Mouse (Mus musculus): ENCODE data around the gene Phgdh.
A peak's percentile ranks its signal among the peaks of the same experiment; 100 is the strongest.

The Phgdh gene

DNA sequence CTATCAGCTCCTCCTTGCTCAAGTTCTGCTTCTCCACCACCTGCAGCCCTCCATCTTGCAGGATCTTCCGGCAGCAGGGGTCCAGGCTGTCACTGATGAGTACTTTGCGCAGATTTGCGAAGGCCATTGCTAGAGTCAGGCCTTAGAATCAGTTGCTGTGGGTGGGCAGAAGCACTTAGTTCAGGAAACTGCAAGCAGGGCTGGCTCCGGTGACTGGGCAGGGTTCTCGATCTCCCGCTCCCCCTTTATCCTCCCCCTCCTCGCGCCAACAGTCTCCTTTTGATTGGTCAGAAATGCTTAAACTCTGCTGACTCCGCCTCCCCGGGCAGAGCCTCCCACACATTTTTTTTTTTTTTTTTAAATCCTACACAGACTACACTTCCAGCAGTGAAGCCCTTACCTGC lies at the start of gene Phgdh:
TSS of gene Phgdh (minus strand) at position 285 of the 404 bp plus-strand sequence.
- DNase-seq (ENCODE audit: low read depth): peak; percentile 97

DNA sequence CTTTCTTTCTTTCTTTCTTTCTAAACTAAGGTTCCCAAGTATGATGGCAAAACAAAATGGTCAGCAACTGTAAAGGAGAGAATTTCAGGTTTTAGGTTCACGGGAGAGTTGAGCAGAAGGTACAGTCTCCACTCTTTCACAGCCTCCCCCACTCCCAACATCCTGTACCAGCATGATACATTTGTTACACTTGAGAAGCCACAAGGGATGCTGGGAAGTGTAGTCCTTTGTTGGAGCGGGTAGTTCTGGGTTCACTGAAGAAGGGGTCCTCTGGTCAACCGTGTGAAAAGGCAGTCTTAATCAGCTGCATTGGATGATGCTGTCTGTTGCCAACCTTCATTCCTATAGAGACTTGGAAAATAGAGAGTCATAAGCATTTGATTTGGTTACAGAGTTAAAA lies 49.5 kb upstream of the Phgdh start:
- DNase-seq (ENCODE audit: low read depth): no peak

DNA sequence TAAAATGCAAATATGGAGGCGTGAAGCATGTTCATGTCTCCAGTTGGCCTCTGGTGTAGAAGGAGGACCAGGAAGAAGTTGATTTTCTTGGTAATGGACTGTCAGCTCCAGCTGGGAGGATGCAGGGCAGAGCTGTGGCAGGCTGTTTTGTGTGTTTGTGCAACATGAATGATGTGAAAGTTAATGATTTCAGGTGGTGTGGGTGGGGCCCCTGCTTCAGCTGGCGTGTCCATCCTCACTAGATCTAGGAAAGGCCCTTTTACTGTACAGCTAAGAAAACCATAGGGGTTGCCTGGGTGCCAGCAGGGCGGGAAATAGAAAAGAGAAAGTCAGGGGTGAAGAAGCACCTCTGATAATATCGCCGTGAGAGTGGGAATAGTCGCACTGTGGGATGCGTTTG lies 48.0 kb upstream of the Phgdh start:
- DNase-seq (ENCODE audit: low read depth): no peak

DNA sequence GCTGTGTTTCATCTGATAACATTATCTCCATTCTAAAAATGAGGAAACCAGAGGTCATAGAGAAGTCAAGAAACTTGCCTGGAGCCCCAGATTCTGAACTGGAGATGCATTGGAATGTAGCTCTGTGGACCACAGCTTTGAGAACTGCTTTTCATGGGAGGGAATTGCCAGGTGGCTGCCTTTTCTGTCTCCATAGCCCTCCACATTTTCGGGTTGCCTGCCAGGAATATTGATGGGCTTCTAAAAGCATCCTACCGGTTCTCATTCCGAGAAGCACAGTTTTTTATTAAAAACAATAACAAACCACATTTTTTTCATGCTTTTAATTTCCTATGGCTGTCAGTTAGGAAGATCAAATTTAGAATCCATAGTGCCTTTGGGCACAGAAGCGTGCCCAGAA lies 47.3 kb upstream of the Phgdh start:
- no peak for DNase-seq (ENCODE audit: low read depth)

DNA sequence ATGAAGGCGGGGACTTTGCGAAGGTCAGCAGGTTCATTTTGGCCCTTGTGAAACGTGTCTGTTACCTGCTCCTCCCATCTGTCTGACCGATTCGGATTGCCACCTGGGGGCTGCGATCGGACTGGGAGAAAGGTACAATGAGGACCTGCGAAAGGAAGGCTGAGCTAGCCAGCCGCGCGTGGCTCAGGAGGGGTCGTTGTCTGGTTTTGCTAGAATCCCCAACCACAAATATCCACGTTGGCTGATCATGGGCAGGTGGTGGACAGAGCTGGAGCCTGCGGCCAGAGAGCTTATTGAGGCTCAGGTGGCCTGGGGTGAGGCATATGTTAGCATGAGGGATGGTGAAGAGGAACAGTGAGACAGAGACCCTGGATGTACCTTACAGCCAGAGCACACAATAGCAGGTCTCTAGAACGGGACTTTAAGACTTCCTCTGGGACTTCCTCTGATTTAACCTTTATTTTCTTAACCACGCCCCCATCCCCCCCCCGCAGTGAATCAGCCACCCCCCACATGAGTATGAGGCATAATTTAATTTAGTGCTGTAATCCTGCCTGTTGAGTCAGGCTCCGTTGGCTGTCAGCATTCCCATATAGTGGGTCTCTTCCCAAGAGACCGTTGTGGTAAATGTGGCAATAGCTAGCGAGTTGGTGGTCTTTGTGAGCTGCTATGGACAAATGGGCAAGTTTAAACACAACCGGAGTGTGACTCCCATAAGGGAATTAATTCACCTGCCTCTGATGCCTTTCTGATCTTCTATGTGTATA lies 43.4 kb upstream of the Phgdh start:
- DNase-seq (ENCODE audit: low read depth): no peak

DNA sequence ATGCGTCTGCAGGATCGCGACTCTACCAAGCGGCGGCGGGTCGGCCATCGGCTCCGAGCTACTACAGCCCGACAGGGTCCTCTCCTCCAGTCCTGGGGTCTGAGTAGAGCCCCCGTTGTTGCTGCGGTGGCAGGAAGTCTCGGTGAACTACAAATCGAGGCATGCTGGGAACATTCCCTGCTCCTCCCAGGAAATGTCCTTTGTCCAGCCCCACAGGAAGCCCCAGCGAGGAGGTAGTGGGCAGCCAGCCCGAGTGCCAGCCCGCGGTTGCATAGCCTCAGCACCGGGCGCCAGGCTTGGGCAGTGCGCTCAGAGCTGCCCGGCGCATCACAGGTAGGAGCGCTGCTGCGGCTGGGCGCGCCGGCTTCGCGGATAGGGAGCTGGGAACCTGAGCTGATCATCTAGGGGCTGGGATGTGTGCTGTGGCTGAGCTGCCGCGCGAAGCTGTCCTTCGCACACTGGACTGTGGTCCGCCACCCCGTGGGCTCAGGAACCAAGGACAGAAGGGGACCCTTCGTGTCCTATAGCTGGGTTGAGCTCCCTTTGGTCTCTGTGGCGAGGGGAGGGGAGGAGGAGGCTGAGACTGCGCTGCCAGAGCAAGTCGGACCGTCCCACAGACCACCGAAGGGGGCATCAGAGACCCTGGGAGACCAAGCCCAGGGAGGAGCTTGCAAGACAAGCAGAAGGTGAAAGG lies 42.6 kb upstream of the Phgdh start, which contains the start of gene Zfp697:
TSS of gene Zfp697 (plus strand) at position 216 of the 694 bp plus-strand sequence.
- DNase-seq (ENCODE audit: low read depth): peak; percentile 34

DNA sequence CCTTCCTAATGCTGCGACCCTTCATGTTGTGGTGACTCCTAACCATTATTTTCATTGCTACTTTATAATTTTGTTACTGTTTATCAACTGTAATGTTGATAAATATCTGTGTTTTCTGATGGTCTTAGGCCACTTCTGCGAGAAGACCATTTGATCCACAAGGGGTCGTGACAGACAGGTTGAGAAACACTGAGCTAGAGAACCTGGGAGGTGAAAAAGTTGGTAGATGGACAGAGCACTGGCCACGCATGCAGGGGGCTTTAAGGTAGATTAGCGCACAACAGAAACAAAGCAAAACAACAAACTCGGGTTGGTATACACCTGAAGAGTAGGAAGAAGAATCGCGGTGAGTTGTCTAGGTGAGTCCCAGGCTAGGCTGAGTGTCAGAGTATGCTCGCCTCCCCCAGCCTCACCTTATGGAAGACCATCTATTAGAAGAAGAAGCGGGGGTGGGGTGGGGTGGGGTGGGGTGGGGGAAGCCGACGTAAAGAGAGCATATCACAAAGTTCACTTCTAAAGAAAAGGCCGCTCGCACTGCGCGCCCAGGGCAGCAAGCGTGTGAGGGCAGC lies 42.0 kb upstream of the Phgdh start:
- DNase-seq (ENCODE audit: low read depth): peak; percentile 45

DNA sequence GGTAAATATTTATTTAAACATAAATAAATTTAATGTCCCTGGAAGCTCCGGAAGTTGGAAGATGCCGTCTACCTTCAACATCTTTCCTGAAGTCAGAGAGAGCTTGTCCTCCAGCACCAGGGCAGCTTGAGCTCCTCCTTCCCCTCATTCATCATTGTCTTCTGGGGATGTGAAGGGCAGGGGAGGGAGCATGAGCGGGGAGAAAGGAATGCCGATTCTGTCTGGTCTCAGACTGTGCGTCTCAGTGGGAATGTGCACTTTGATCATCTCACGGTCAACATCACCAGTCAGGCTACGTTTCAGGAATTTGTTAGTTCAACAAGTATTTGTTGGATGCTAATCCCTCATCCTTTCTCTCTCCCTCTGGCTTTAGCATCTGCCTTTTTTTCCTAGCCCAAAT lies 39.4 kb upstream of the Phgdh start:
- no peak for DNase-seq (ENCODE audit: low read depth)

DNA sequence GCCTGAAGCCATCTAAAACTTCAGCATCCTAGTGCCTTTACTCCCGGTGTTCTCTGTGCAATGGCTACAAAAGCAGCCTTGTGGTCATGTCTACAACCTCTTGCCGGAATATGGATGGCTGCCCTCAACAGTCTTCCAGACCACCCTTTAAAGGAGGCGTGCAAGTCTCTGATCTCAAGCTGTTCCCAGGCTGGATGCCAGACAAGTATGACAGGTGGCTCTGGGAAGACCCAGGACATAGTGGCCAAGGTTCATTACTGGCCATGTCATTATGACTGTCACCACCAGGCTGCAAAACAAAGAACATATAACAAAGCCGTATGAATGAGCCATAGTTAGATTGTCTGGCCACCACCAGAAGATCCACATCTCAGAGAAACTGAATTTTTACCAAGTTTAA lies 38.5 kb upstream of the Phgdh start:
- no peak for DNase-seq (ENCODE audit: low read depth)

DNA sequence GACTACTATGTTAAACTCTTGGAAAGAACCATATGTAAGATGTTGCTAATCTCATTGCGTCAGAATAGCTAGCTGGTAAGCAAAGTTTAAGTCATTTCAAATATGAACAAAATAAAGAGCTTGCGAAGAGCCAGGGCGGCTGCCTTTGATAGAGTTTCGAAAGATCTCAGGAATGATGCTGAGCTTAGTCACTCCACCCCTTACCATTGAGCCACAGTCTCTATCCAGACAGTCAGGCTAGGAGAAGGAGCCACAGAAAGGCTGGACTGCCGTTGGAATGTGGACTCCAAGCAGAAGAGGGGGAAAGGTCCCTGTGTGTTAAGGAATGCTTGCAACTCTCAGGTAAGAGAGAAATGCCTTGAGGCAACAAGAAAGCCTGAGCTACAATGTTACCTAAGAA lies 35.2 kb upstream of the Phgdh start:
- no peak for DNase-seq (ENCODE audit: low read depth)

DNA sequence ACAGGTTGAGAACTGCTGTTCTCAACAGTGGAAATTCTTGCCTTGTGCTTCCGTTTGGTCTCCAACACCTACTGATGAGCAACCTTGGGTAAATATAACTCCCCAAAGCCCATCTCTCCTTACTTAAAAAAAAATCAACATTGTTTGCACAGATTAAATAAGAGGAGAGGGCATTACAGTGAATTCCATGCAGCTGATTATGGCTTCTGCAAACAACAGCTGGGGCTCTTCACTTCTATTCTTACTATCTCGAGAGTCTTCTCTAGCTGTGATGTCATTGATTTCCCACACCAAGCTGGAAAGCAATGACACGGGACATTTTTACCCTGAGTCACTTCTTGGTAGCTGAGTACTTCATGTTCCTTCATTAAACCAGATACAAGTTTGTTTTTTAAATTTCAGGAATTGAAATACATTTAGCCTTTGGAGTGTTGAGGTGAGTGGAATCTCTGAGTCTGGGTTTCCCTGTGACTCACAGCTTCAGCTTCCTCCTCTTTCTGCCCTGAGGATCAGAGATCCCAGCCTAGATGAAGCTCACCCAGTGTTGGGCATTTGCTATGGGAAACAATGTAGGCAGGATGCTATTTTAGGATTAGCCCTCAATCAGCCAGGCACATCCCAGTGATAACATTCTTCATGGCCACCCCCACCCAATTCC lies 34.4 kb upstream of the Phgdh start:
- DNase-seq (ENCODE audit: low read depth): no peak

DNA sequence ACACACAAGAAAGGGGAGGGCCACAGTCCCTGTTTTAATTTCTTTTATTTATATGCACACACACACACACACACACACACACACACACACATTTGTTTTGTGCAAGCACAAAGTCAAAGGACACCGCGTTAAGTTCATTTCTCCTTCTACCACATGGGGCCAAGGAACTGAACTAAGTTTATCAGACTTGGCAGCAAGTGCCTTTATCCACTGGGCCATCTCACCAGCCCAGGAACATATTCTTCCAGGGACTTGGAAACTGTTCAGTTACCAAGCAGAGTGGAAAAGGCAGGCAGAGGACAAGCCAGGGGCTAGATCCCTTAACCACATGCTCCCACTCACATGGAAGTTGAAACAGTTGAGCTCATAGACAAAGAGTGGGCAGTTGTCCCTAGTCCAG lies 29.0 kb upstream of the Phgdh start:
- DNase-seq (ENCODE audit: low read depth): no peak

DNA sequence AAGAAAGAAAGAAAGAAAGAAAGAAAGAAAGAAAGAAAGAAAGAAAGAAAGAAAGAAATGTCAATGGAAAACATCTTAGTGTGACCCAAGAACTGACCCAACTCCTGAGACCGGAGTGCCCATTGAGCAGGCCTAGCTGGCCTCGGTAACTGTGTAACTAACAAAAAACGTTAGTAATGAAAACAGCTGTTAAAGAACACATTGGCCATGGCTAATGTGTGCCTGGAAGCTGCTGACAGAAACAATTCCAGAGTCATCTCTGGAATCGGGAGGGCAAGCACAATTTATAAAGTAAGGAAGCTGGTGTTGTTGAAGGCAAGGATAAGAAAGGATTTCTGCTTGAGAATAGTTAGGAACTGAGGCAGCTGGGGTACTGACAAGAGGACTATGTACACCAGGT lies 28.5 kb upstream of the Phgdh start:
- no peak for DNase-seq (ENCODE audit: low read depth)

DNA sequence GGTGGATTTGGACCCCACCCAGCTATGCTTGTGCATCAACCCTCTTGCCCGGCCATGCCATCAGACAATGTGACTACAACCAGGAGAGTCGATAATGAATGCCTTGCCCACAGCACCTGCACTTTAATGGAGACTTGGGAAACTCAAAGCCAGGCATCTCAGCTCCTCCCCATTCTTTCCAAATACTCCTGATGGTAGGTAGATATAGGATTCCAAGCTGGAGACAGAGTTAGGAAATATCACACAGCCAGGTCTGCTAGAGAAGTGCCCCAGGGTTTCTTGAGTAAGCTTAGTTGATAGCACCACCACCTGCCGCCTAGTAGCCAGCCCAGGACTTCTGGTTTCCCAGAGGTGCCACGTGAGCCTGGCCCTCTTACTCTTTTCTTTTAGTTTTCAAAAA lies 27.0 kb upstream of the Phgdh start:
- DNase-seq (ENCODE audit: low read depth): no peak

DNA sequence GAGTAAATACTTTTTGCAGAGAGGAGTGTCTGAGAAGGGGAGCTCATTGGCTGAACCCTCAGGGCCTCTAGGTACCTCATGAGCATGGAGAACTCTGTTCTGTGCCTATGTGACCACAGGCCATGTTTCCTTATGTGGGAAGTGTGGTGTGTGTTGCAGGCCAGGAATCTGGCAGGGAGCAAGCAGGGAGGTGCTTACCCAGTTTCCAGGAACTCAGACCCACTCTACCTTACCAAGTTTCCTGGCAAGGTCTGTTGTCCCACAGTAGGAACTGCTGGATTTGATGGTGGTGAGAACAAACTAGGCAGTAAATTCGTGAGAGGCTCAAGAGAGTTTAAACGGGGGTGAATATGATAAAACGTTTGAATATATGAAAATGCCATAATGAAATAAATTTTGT lies 26.3 kb upstream of the Phgdh start:
- DNase-seq (ENCODE audit: low read depth): no peak

DNA sequence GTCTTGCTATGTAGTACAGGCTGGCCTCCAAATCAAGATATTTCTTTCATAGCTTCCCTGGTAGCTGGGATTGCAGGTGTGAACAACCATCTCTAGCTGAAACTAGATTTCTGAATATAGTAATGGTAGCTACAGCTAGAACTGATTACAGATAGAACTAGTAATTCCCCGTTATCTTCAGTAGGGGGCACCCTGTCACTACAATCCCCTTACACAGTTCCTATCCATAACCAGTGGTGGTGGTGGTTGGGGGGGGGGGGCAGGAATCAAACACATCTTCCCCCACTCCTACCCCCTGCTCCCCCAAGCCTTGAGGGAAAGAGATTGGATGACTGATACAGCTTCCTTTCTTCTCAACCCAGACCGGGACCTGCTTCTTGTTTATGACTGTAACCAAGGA lies 23.0 kb upstream of the Phgdh start:
- DNase-seq (ENCODE audit: low read depth): peak; percentile 59

DNA sequence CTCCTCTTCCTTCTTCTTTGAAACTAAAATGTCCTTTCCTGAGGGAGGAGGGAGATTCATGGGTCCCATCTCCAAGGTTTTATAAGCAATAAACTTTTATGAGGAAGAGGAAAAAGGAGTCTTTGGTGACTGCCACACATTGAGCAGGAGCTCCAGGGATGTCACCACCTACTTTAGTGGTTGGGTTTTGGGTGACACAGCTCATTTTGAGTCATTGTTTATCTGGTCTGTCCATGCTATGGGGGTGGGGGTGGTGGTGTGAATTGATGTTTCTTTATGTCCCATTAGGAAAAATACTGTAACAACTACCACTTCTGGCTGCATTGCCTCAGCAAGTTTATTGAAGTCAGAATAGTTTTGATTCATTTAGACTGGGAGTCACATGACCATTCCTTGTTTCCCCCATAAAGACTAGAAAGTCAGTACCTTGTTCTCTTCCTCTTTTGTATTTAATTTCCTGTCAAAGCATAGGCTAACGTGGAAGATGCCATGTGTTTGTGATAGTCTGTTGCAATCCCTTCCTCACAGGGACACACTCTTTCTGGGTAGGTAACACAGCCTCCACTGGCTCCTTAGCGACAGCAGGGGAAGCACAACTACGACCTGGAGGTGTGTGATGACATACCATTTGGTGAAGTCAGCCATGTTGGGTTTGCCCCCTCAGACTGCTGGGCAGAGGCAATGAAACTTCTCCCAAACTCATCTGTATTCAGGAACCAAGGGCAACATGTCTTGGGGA lies 17.0 kb upstream of the Phgdh start:
- peak; percentile 66 for DNase-seq (ENCODE audit: low read depth)

DNA sequence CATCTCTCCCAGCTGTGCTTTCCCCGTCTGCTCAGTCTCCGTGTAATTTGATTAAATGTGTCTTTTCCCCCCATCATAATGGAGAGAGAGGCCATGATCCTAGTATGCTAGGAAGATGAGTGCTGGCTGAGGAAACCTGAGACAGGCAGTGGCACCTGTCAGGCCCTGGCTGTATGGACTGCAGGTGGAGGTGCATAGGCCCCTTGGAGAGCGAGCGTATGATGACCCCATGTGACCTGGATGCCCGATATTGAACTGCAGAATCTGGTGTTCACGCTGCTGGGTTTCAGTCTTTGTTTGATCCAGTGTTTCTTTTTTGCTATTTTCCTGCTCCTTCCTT lies 16.2 kb upstream of the Phgdh start:
- no peak for DNase-seq (ENCODE audit: low read depth)

DNA sequence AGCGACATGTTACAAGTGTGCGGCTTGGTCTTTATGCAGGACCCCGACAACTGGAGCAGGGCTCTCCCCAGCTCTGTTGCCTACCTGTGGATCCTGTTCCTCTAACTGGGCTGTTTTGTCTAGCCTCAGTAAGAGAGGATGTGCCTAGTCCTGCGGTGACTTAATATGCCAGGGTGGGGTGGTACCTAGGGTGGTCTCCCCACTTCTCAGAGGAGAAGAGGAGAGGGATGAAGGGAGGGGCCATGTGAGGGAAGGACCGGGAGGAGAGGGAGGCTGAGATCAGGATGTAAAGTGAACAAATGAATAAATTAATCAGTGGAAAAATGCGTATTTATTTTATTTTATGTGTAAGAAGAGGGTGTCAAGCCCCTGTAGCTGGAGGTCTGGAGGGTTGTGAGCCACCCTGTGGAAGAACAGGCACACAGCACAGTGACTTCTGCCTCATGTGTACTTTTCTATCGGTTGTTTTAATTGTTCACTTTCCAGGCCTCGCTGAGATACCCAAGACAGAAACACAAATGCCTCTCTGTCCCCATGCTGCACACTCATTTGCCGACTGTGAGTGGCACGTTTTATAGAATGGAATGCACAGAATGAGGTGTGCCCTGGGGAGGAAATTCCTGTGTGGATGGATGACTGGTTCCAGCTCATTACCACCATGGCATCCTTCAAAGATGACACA lies 15.7 kb upstream of the Phgdh start:
- no peak for DNase-seq (ENCODE audit: low read depth)

DNA sequence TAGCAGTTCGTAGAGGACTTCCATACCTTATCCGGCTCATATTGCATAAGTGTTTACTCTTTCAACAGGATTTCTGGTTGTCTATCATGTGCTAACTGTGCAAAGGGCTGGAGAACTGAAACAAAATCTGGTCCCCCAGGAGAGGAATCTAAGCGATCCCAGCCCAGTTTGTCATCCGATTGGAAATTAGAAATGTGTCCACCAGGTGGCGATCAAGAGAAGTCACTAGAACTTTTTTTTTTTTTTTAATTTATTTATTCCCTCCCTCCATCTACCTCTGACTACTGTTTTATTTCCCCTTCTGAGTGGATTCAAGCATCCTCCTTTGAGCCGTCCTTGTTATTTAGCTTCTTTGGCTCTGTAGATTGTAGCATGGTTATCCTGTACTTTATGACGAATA lies 14.1 kb upstream of the Phgdh start:
- peak; percentile 65 for DNase-seq (ENCODE audit: low read depth)

DNA sequence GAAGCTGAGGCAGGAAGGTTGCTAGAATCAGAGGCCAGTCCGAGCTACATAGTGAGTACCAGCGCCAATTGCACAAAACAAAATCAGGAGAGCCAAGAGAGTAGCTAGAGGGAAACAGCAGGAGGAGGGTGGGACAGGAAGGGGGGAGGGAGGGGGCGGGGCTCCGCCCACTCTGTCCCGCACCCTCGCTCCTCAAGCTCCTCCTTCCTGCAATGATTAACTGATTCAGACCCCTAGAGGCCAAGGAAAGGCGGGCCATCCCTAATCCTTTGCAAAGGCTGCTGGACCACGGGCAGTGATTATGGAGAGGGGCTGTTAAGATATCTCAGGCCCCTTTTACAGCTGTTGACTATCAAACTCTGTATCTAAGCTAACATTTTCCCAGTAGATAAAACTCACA lies 8.9 kb upstream of the Phgdh start:
- DNase-seq (ENCODE audit: low read depth): peak; percentile 74

DNA sequence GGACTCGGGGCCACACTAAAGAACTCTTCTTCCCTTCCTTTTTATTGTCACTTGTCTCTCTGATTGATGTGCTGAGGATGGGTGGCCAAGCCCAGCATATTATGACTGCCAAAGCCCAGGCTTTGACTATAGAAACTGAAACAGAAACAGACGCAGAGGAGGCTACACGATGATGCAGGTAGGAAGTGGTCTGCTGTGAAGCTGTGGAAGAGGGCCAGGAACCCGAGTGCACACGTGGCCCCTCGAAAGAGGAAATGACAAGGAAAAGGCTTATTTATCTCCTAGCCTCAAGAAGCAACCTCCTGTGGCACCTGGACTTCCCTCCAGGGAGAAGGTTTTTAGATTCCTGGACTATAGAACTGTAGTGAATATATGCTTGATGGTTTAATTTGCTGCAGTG lies 8.3 kb upstream of the Phgdh start:
- DNase-seq (ENCODE audit: low read depth): peak; percentile 59
